Mouse (Mus musculus) macrophage (primary cell): ENCODE data around the gene Ear14. TPM values are rescaled to one million over a fixed set of nuclear protein-coding genes. Genes with fewer than 3 reads are reported as not detected.
"Not testable (repeated sequence)": the region's sequence is repeated elsewhere in the genome, so short reads cannot be mapped to it uniquely, and the experiment has no call there.

Experiments used
- H3K27ac ChIP-seq: fragments of 350-480 bp; formaldehyde crosslinking; 2 replicates; pipeline ENCODE4 v1.9.0; 2021
- H3K36me3 ChIP-seq: fragments of 350-480 bp; formaldehyde crosslinking; 2 replicates; pipeline ENCODE4 v1.9.0; 2021; ENCODE audit errors: inconsistent target
- H3K4me3 ChIP-seq: fragments of 350-480 bp; formaldehyde crosslinking; 2 replicates; pipeline ENCODE4 v1.9.0; 2021; ENCODE audit errors: inconsistent target
- H3K79me2 ChIP-seq: fragments of 350-480 bp; formaldehyde crosslinking; 2 replicates; pipeline ENCODE4 v1.9.0; 2021; ENCODE audit errors: inconsistent target
- WGBS: methylation state at CpG from one replicate; pipeline ENCODE4 v1.1.7; 2026; ENCODE audit warnings: inconsistent platforms; ENCODE audit not compliant: missing documents; 5-methylcytosine and 5-hydroxymethylcytosine counted together
- polyA plus RNA-seq: library from polyadenylated mRNA; stranded (reverse); fragments of 250-400 nt; gene quantifications from 3 replicates; pipeline ENCODE4 v1.2.4, GENCODE M21; 2018; ENCODE audit warnings: inconsistent platforms
- total RNA-seq, 78 experiments: library from RNA; depleted of rRNA; stranded (reverse); fragments of 250-400 nt; gene quantifications; 1 replicate in 9 of 78; 2 replicates in 24 of 78; 3 replicates in 43 of 78; 4 replicates in 2 of 78; pipeline ENCODE4 v1.2.4; 2018; ENCODE audit warnings: inconsistent platforms in 56 of 78

The Ear14 gene
- not detected for total RNA-seq (2018; cell fraction: chromatin; rRNA removed)
- total RNA-seq (2018; cell fraction: cytosol; rRNA removed): not detected
- total RNA-seq (2018; cell fraction: nucleus; rRNA removed): not detected
- polyA plus RNA-seq: not detected in 3 replicates

- Histone ChIP-seq H3K36me3 (no peaks in the 10 kb centered on the region), H3K27ac (no peak within 1 kb of the TSS), H3K4me3 (no peak within 1 kb of the TSS), H3K79me2 (no peaks in the 10 kb centered on the region)
- 100% methylated on average over 2 of the region's 2 CpGs for WGBS
Observed at GRCm38 (mm10) chr14:51203115-51203514, at the start of gene Ear14. TSS of gene Ear14 (plus strand) at chr14:51203391.

- no peaks in the 10 kb centered on the region for H3K79me2 ChIP-seq
- H3K27ac ChIP-seq: no peak overlapping the region
- H3K36me3 ChIP-seq: no peaks in the 10 kb centered on the region
- 93% methylated on average over 5 of the region's 5 CpGs for WGBS
- no peak overlapping the region for H3K4me3 ChIP-seq
Observed at GRCm38 (mm10) chr14:51156056-51156735, 47.0 kb upstream of the Ear14 start.

GRCm38 (mm10) chr14:51156736-51157068 lies 46.5 kb upstream of the Ear14 start:
- 17% methylated on average over 4 of the region's 4 CpGs for WGBS
- Histone ChIP-seq H3K4me3 (no peak overlapping the region), H3K27ac (0 out of 2 replicates have a peak overlapping the region, but pooled peaks have one; percentile 4), H3K36me3 (no peaks in the 10 kb centered on the region), H3K79me2 (no peaks in the 10 kb centered on the region)

- Histone ChIP-seq H3K27ac (0 out of 2 replicates have a peak overlapping the region, but pooled peaks have one; percentile 4), H3K4me3 (no peak overlapping the region), H3K36me3 (no peaks in the 10 kb centered on the region), H3K79me2 (no peaks in the 10 kb centered on the region)
- 75% methylated on average over 1 of the region's 1 CpGs for WGBS
Observed at GRCm38 (mm10) chr14:51157072-51157471, 46.1 kb upstream of the Ear14 start.

GRCm38 (mm10) chr14:51161976-51162375 lies 41.2 kb upstream of the Ear14 start, which contains the start of gene Rnase2b:
TSS of gene Rnase2b (plus strand) at chr14:51162260.
- WGBS: 91% methylated on average over 3 of the region's 3 CpGs
- H3K79me2 ChIP-seq, H3K36me3 ChIP-seq, H3K4me3 ChIP-seq: not testable (repeated sequence)
- peak within 1 kb of the TSS; percentile 62 for H3K27ac ChIP-seq

- peak overlapping the region; percentile 62 for H3K27ac ChIP-seq
- not testable (repeated sequence) for H3K36me3 ChIP-seq, H3K79me2 ChIP-seq, H3K4me3 ChIP-seq
- 53% methylated on average over 6 of the region's 6 CpGs for WGBS
Observed at GRCm38 (mm10) chr14:51163323-51163722, 39.9 kb upstream of the Ear14 start.

GRCm38 (mm10) chr14:51165435-51165834 lies 37.8 kb upstream of the Ear14 start:
- Histone ChIP-seq H3K79me2 (no peaks in the 10 kb centered on the region), H3K27ac (peak overlapping the region; percentile 62), H3K4me3 (no peak overlapping the region), H3K36me3 (no peaks in the 10 kb centered on the region)
- WGBS: 100% methylated on average over 1 of the region's 1 CpGs

GRCm38 (mm10) chr14:51166068-51166467 lies 37.1 kb upstream of the Ear14 start:
- no peaks in the 10 kb centered on the region for H3K36me3 ChIP-seq
- H3K79me2 ChIP-seq: no peaks in the 10 kb centered on the region
- no peak overlapping the region for H3K4me3 ChIP-seq
- peak overlapping the region; percentile 62 for H3K27ac ChIP-seq

- H3K27ac ChIP-seq, H3K79me2 ChIP-seq, H3K36me3 ChIP-seq, H3K4me3 ChIP-seq: not testable (repeated sequence)
- WGBS: 52% methylated on average over 9 of the region's 9 CpGs
Observed at GRCm38 (mm10) chr14:51172095-51172865, 30.9 kb upstream of the Ear14 start.

- not testable (repeated sequence) for H3K79me2 ChIP-seq, H3K36me3 ChIP-seq, H3K27ac ChIP-seq, H3K4me3 ChIP-seq
- 62% methylated on average over 3 of the region's 4 CpGs for WGBS
Observed at GRCm38 (mm10) chr14:51172947-51173346, 30.2 kb upstream of the Ear14 start.

GRCm38 (mm10) chr14:51173843-51174242 lies 29.3 kb upstream of the Ear14 start:
- Histone ChIP-seq H3K79me2 (no peaks in the 10 kb centered on the region), H3K4me3 (no peak overlapping the region), H3K36me3 (no peaks in the 10 kb centered on the region), H3K27ac (no peak overlapping the region)
- WGBS: 95% methylated on average over 4 of the region's 4 CpGs

- not testable (repeated sequence) for H3K79me2 ChIP-seq, H3K27ac ChIP-seq, H3K4me3 ChIP-seq, H3K36me3 ChIP-seq
- 79% methylated on average over 2 of the region's 2 CpGs for WGBS
Observed at GRCm38 (mm10) chr14:51181051-51181450, 22.1 kb upstream of the Ear14 start.

- Histone ChIP-seq H3K36me3 (no peaks in the 10 kb centered on the region), H3K79me2 (no peaks in the 10 kb centered on the region), H3K4me3 (no peak overlapping the region), H3K27ac (no peak overlapping the region)
- WGBS: 100% methylated on average over 4 of the region's 4 CpGs
Observed at GRCm38 (mm10) chr14:51195681-51196080, 7.5 kb upstream of the Ear14 start.

GRCm38 (mm10) chr14:51199098-51200023 lies 3.8 kb upstream of the Ear14 start, which contains the start of gene Ang2:
TSS of gene Ang2 (minus strand) at chr14:51199148.
- WGBS: 88% methylated on average over 5 of the region's 5 CpGs
- H3K27ac ChIP-seq: no peak within 1 kb of the TSS
- no peaks in the 10 kb centered on the region for H3K36me3 ChIP-seq
- no peak within 1 kb of the TSS for H3K4me3 ChIP-seq
- no peaks in the 10 kb centered on the region for H3K79me2 ChIP-seq
